Mouse (Mus musculus): ENCODE data around the gene Retreg1. TPM values are rescaled to one million over a fixed set of nuclear protein-coding genes. Genes with fewer than 3 reads are reported as not detected.

Gene Retreg1
- polyA plus RNA-seq, 1 experiment, result 32.8 TPM

DNA sequence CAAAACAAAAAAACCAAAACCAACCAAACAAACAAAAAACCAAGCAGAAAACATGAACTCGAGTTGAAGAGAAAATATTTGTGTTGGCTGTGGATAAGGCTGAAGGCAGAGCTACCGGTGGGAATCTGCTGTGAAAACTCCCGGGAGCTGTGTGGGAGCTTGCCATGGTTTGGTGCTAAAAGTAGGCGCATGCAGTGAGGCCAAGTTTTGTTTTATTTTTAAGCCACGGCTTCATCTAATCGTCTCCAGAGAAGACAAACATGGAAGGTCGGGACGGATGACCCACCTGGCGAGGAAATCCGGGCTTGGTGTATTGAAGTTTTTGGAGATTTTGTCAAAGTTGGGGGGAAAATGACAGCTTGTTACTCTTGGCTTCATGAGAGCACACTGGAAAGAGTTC is 87.0 kb downstream of the Retreg1 start:
- TF ChIP-seq TCF3 (IDR thresholded peaks at IDR 0.05; ENCODE audit: insufficient read length, low read depth) (no peak), TCF12 (IDR thresholded peaks at IDR 0.05; ENCODE audit: insufficient read depth, poor library complexity, severe bottlenecking) (no peak), SRF (IDR thresholded peaks at IDR 0.05; ENCODE audit: control insufficient read depth, insufficient read length, low read depth) (no peak), MYOG (IDR thresholded peaks at IDR 0.05; ENCODE audit: control insufficient read depth in 1 of 3, insufficient read depth in 1 of 3, insufficient read length in 2 of 3, low read depth in 2 of 3) (no peak), E2F4 (IDR thresholded peaks at IDR 0.05; ENCODE audit: insufficient read depth) (no peak), MAX (IDR thresholded peaks at IDR 0.05; ENCODE audit: low read depth) (no peak)
- Histone ChIP-seq H3K79me2 (ENCODE audit: control insufficient read depth, insufficient read depth) (peaks cover 59% of the 10 kb centered on the region), H3ac (ENCODE audit: control insufficient read depth, insufficient read length) (no peak overlapping the region), H3K27me3 (ENCODE audit: control insufficient read depth, insufficient read depth, insufficient read length) (no peaks in the 10 kb centered on the region), H3K4me3 (no peak overlapping the region), H3K36me3 (ENCODE audit: control insufficient read depth, insufficient read depth) (no peaks in the 10 kb centered on the region), H3K4me2 (ENCODE audit: low read depth) (peak overlapping the region; percentile 20)

DNA sequence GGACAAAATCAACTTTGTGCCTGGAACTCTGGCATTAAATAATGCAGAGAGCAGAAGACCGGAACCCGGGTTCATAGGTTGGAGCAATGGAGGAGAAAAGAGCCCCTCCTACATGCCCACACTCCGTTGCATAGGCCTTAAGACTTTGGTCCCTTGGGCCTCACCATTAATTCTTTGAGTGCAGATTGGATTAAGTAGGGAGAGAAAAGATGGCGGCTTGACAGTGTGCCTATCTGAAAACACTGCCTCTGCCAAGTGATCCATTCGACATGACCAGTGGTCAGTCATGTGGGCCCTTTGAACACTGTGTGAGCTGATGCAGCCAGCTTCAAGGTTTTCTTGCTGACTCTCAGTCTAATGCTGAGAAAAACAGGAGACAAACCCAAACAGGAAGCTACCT is 87.7 kb downstream of the Retreg1 start:
- Histone ChIP-seq H3ac (ENCODE audit: control insufficient read depth, insufficient read length) (no peak overlapping the region), H3K4me2 (ENCODE audit: low read depth) (no peak overlapping the region), H3K27me3 (ENCODE audit: control insufficient read depth, insufficient read depth, insufficient read length) (no peaks in the 10 kb centered on the region), H3K79me2 (ENCODE audit: control insufficient read depth, insufficient read depth) (peaks cover 65% of the 10 kb centered on the region), H3K36me3 (ENCODE audit: control insufficient read depth, insufficient read depth) (no peaks in the 10 kb centered on the region), H3K4me3 (no peak overlapping the region)
- no peak for TF ChIP-seq SRF (IDR thresholded peaks at IDR 0.05; ENCODE audit: control insufficient read depth, insufficient read length, low read depth)
- no peak for TF ChIP-seq TCF3 (IDR thresholded peaks at IDR 0.05; ENCODE audit: insufficient read length, low read depth)
- no peak for TF ChIP-seq CEBPB (IDR thresholded peaks at IDR 0.05; ENCODE audit: insufficient read depth, poor library complexity, severe bottlenecking)
- no peak for TF ChIP-seq MYOG (IDR thresholded peaks at IDR 0.05; ENCODE audit: control insufficient read depth in 1 of 3, insufficient read depth in 1 of 3, insufficient read length in 2 of 3, low read depth in 2 of 3)
- no peak for TF ChIP-seq REST (IDR thresholded peaks at IDR 0.05; ENCODE audit: insufficient read depth, insufficient read length)
- TF ChIP-seq MAX (IDR thresholded peaks at IDR 0.05; ENCODE audit: low read depth), result no peak
- TF ChIP-seq POLR2AphosphoS2 (IDR thresholded peaks at IDR 0.05; ENCODE audit: insufficient read length, low read depth), result no peak
- no peak for TF ChIP-seq USF1 (IDR thresholded peaks at IDR 0.05; ENCODE audit: low read depth)
- no peak for TF ChIP-seq MYOD1 (IDR thresholded peaks at IDR 0.05; ENCODE audit: control insufficient read depth in 1 of 3, insufficient read length in 2 of 3, low read depth in 2 of 3)
- no peak for TF ChIP-seq TCF12 (IDR thresholded peaks at IDR 0.05; ENCODE audit: insufficient read depth, poor library complexity, severe bottlenecking)
- TF ChIP-seq POLR2A (IDR thresholded peaks at IDR 0.05; ENCODE audit: insufficient read length, low read depth), result no peak

- peak overlapping the region; percentile 93 for H3K4me2 ChIP-seq (ENCODE audit: low read depth)
- no peak for TF ChIP-seq MYOG (IDR thresholded peaks at IDR 0.05; ENCODE audit: control insufficient read depth in 1 of 3, insufficient read depth in 1 of 3, insufficient read length in 2 of 3, low read depth in 2 of 3)
- TF ChIP-seq SRF (IDR thresholded peaks at IDR 0.05; ENCODE audit: control insufficient read depth, insufficient read length, low read depth), result no peak
- no peak for TF ChIP-seq TCF3 (IDR thresholded peaks at IDR 0.05; ENCODE audit: insufficient read length, low read depth)
- no peak for TF ChIP-seq POLR2AphosphoS2 (IDR thresholded peaks at IDR 0.05; ENCODE audit: insufficient read length, low read depth)
- TF ChIP-seq CEBPB (IDR thresholded peaks at IDR 0.05; ENCODE audit: insufficient read depth, poor library complexity, severe bottlenecking), result no peak
- no peak for TF ChIP-seq POLR2A (IDR thresholded peaks at IDR 0.05; ENCODE audit: insufficient read length, low read depth)
- no peak for TF ChIP-seq REST (IDR thresholded peaks at IDR 0.05; ENCODE audit: insufficient read depth, insufficient read length)
- TF ChIP-seq USF1 (IDR thresholded peaks at IDR 0.05; ENCODE audit: low read depth), result no peak
- no peak for TF ChIP-seq MYOD1 (IDR thresholded peaks at IDR 0.05; ENCODE audit: control insufficient read depth in 1 of 3, insufficient read length in 2 of 3, low read depth in 2 of 3)
- TF ChIP-seq TCF12 (IDR thresholded peaks at IDR 0.05; ENCODE audit: insufficient read depth, poor library complexity, severe bottlenecking), result no peak
- TF ChIP-seq E2F4 (IDR thresholded peaks at IDR 0.05; ENCODE audit: insufficient read depth), result no peak
- no peak for TF ChIP-seq MAX (IDR thresholded peaks at IDR 0.05; ENCODE audit: low read depth)
- H3K36me3 ChIP-seq (ENCODE audit: control insufficient read depth, insufficient read depth), result no peaks in the 10 kb centered on the region
- no peak overlapping the region for H3ac ChIP-seq (ENCODE audit: control insufficient read depth, insufficient read length)
- H3K4me3 ChIP-seq, result peak overlapping the region; percentile 7
- peaks cover 72% of the 10 kb centered on the region for H3K79me2 ChIP-seq (ENCODE audit: control insufficient read depth, insufficient read depth)
- H3K27me3 ChIP-seq (ENCODE audit: control insufficient read depth, insufficient read depth, insufficient read length), result no peaks in the 10 kb centered on the region
Measured at GRCm38 (mm10) chr15:25932497-25932896, 89.5 kb downstream of the Retreg1 start.

- Histone ChIP-seq H3ac (ENCODE audit: control insufficient read depth, insufficient read length) (no peak overlapping the region), H3K4me2 (ENCODE audit: low read depth) (peak overlapping the region; percentile 93)
Measured at GRCm38 (mm10) chr15:25932937-25933684, 90.1 kb downstream of the Retreg1 start.

More at GRCm38 (mm10) chr15:25932937-25933684, 90.1 kb downstream of the Retreg1 start:
- Histone ChIP-seq H3K4me3 (peak overlapping the region; percentile 7), H3K27me3 (ENCODE audit: control insufficient read depth, insufficient read depth, insufficient read length) (no peaks in the 10 kb centered on the region), H3K79me2 (ENCODE audit: control insufficient read depth, insufficient read depth) (peaks cover 72% of the 10 kb centered on the region), H3K36me3 (ENCODE audit: control insufficient read depth, insufficient read depth) (no peaks in the 10 kb centered on the region)
- TF ChIP-seq MAX (IDR thresholded peaks at IDR 0.05; ENCODE audit: low read depth) (no peak), TCF3 (IDR thresholded peaks at IDR 0.05; ENCODE audit: insufficient read length, low read depth) (no peak), E2F4 (IDR thresholded peaks at IDR 0.05; ENCODE audit: insufficient read depth) (no peak), REST (IDR thresholded peaks at IDR 0.05; ENCODE audit: insufficient read depth, insufficient read length) (no peak), TCF12 (IDR thresholded peaks at IDR 0.05; ENCODE audit: insufficient read depth, poor library complexity, severe bottlenecking) (no peak), POLR2A (IDR thresholded peaks at IDR 0.05; ENCODE audit: insufficient read length, low read depth) (no peak), SRF (IDR thresholded peaks at IDR 0.05; ENCODE audit: control insufficient read depth, insufficient read length, low read depth) (no peak), MYOD1 (IDR thresholded peaks at IDR 0.05; ENCODE audit: control insufficient read depth in 1 of 3, insufficient read length in 2 of 3, low read depth in 2 of 3) (no peak), CEBPB (IDR thresholded peaks at IDR 0.05; ENCODE audit: insufficient read depth, poor library complexity, severe bottlenecking) (no peak), USF1 (IDR thresholded peaks at IDR 0.05; ENCODE audit: low read depth) (no peak), POLR2AphosphoS2 (IDR thresholded peaks at IDR 0.05; ENCODE audit: insufficient read length, low read depth) (no peak), MYOG (IDR thresholded peaks at IDR 0.05; ENCODE audit: control insufficient read depth in 1 of 3, insufficient read depth in 1 of 3, insufficient read length in 2 of 3, low read depth in 2 of 3) (no peak)

All from myocyte (in vitro differentiated cells).